Mouse (Mus musculus) ovary, postnatal 10 days (tissue): Measurements from ENCODE around the gene Ccser2.
A peak's percentile ranks its signal among the peaks of the same experiment; 100 is the strongest.

Experiments
- DNase-seq: peaks from one replicate; pipeline ENCODE4 v3.0.0; 2022; ENCODE audit warnings: low spot score

Gene Ccser2

DNA sequence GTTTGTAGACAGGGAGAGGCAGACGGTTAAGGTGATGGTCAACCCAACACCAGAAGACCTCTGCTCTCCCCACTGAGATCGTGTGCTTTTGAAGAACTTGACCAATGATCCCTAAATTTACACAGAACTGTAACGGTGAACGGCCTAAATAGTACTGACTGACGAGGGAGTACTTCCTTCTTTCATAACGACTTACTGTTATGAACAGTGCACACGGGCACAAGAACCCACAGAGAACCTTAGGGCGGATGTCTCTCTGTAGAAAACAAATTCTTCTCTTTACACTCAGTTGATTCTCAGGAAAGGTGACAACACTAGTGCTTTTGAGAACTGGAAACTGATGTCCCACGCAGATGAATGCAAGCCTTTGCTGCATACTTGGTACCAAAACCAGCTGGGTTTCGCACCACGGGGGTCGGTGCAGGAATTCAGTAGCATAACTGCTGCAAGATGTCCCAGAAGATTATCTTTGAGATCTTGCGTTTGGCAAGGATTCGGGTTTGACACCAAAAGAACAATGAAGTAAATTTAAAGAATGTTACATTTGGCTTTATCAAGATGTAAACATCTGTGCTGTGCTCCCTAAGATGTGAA, 99.7 kb downstream of the Ccser2 start:
- DNase-seq: no peak

DNA sequence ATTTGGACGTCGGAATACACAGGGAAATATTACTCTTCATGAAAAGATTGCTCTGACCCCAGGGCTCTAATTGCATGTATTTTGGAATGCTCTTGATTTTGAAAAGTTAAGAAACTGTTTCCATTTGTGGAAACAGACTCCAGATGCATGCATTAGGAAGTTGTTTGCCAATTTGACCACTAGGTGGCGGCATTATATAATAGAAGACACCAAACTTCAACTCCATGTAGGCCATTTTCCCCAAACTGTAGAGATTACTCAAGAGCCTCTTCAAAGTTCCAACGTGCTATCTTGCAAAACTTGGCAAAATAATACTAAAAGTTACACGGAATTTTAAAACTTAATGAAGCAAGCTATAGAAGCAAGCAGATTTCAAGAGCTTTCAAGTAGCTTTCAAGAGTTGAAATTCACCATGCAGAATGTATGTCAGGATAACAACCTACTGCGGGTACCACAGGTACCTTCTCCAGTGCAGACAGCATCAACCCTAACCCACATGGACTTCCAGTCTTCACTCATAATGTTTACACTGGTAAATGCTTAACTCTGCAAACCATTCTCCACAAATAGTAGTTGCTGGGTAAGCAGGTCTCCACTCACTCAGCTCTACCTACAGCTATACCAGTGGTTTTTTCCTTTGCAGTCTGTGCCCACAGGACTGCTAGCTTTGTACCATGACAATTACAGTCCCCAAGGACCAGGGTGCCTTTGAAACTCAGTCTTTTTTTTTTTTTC, 101.4 kb downstream of the Ccser2 start:
- DNase-seq: no peak

DNA sequence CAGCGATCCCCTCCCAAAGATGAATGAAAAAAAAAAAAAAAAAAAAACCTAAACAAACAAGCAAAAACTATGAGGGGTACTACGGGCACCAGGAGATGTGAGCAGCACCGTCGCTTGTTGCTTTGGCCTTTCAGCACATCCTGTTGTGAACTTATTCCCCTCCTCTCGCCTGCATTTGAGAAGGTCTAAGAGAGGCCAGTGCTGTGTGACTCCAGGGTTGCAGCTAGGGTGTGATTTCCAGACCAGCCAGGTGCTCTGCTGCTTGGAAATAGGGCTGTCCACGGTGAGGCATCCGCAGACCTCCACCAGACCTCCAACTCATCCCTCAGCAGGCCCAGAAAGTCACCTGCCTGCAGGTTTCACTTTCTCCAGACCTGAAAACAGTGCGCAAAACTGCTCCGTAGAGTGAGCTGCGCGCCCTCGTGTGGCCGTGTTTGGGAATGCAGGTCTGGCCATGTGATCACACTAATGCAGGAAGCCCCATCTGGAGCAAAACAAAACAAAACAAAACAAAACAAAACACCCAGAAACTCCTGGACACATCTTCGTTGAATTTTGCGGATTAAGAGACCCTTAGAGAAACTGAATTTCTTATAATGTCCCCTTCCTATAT, 104.6 kb downstream of the Ccser2 start:
- DNase-seq: peak; percentile 85

DNA sequence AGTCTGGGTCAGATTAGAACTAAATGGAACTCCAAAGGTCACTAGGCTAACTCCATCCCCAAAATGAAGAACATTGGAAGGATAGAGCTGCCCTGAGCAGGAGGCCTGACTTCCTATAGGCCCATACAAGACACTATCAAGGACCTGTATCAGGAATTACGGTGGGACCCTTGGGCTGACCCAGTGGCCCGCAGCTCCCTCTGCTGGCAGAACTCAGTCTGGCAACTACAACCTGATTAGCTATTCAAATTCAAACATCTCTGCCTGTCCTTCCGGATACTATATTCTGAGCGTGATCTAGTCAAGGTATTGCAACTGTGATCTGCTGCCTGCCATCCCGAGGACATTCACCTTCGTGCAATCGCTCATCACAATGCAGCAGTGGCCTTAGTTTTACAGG, 106.2 kb downstream of the Ccser2 start:
- no peak for DNase-seq

DNA sequence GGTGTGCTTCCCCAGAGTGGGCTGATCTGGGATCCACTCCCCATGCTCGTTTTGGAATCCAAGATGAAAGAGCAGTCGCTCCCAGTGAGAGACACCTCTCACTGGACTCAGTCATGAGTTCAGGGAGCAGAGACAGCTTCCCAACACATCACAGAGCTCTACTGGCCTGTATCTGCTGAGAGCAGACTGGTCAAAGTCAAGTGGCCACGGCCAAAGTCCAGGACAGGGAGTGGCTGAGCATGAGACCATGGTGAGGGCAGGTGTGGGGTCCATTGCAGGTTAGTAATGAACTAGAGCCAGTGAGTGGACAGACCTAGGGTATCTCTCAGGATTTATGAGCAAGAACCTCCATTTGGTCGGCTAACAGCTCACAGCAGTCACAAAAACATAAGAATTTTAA, 109.6 kb downstream of the Ccser2 start:
- DNase-seq: no peak

DNA sequence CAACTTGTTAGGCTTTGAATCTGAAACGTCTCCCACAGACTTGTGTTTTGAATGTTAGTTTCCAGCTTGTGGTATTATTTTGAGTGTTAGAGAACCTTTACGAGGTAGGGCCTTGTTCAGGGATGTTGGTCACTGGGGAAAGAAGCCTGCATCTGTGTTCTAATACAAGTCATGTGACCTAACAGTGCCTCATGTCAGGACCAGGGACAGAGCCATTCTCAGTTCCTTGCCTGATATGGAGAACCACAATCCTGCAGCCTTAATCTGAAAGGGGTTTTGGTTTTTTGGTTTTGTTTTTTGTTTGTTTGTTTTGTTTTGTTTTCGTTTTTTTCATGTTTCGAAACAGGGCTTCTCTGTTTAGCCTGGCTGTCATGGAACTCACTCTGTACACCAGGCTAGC, 115.6 kb downstream of the Ccser2 start:
- DNase-seq: no peak

DNA sequence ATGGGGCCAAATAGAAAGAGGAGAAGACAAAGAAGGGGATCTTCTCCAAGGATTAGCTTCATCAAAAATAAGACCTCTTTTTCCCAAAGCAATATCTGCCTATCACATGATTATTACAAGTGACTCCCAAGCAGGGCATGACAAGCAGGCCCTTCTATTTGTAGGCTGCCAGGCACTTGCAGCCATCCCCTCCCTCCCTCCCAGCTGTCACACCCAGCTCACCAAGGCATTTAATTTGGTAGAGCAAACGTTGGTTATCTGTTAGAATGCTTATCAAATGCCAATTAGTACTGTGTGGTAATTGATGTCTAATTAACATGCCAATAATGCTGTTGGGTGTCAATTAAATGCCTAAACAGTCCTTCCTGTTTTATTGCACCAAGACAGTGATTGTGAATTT, 119.7 kb downstream of the Ccser2 start:
- no peak for DNase-seq
